Mouse (Mus musculus) layer of hippocampus, adult 8-10 months (tissue): ENCODE results near the gene Vmn1r75. TPM values are rescaled to one million over a fixed set of nuclear protein-coding genes. Genes with fewer than 3 reads are reported as not detected.

Source experiments
- DNase-seq, 2 experiments: peaks; one replicate each; pipeline ENCODE4 v3.0.0; 2022; ENCODE audit warnings: low spot score in 2 of 2
- total RNA-seq, 4 experiments: library from RNA; stranded (reverse); gene quantifications; 2 replicates each; pipeline ENCODE4 v1.2.4; 2022

Vmn1r75 gene
- total RNA-seq, result not detected

DNA sequence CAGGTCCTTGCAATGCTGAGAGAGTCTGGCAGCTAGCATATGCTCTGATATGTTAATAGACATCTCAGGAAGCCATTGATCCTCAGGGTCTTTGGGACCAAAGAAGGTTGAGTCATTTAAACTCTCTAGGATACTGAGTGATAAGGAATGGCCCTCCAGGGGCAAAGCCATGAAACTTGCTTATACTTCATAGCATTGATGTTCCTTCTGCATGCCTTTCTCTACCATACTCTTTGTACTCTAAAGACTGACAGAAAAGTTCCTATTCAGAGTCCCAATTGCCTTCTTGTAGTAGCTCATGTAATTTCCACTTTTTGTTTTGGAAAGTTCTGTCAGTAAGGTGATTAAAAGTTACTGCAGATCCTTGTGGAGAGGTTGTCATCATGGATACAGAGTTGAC is at the start of gene Vmn1r75:
TSS of gene Vmn1r75 (plus strand) at position 301 of the 400 bp plus-strand sequence.
- no peak for DNase-seq

DNA sequence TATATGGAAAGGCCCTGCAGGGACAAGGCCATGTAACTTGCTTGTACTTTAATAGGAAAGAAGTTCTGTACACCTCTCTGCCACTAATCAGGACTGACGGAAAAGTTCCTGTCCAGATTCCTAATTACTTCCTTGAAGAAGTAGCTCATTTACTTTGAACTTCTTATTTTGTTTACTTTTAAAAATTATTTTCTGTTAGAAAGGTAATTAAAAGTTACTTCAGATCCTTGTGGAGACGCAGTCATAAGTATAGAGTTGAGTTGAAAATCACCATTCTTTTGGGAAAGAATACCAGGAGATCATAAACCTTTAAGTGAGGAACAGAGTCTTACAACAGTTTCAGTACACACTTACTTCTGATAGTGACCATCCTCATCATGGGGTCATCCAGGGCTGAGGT is 40.8 kb upstream of the Vmn1r75 start, which contains the start of gene Vmn1r74:
TSS of gene Vmn1r74 (plus strand) at position 301 of the 400 bp plus-strand sequence.
- DNase-seq, result no peak

Other genes with a start within 250 kb of the Vmn1r75 start
- not detected for gene Vmn1r72, start 194.5 kb upstream of the Vmn1r75 start, total RNA-seq
- gene Vmn1r73, start 144.4 kb upstream of the Vmn1r75 start, total RNA-seq, result not detected
- not detected for gene Vmn1r74, start 40.6 kb upstream of the Vmn1r75 start, total RNA-seq
- not detected for gene Vmn1r76, start 63.6 kb downstream of the Vmn1r75 start, total RNA-seq
- not detected for gene Vmn1r77, start 162.1 kb downstream of the Vmn1r75 start, total RNA-seq